Mouse (Mus musculus) heart, adult 2 months (tissue): Measurements from ENCODE around the gene Tmem198.

Experiments
- CTCF ChIP-seq: fragments of 200-600 bp; IDR thresholded peaks from 2 replicates; pipeline ENCODE4 v1.8.1; 2022; ENCODE audit warnings: antibody characterized with exemption, mild to moderate bottlenecking, moderate library complexity
- POLR2A ChIP-seq: fragments of 200-500 bp; IDR thresholded peaks from 2 replicates; pipeline ENCODE4 v1.6.1; 2011; ENCODE audit warnings: mild to moderate bottlenecking, low read depth, low read length, control low read depth; ENCODE audit not compliant: insufficient read depth

DNA sequence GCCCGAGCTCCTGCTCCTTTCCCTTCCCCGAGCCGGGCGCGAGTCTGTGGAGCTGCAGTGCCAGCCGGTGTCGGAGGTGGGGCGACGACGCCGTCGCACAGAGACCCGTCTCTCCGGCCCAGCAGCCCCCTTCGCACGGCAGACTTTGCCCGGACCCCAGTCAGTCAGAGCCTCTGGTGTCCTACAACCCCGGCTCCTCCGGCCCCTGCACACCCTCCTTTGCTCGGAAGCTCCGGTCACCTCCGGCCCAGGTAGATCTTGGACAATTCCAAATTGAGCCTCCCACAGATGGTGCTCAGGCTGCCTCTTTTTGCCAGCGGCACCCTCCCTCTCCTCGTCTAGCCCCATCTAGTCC is 280 bp downstream of the Tmem198 start:
- TF ChIP-seq CTCF: no peak
- TF ChIP-seq POLR2A: no peak
